Mouse (Mus musculus) intestine, postnatal 0 days (tissue): ENCODE data around the gene Rab3a. TPM values are rescaled to one million over a fixed set of nuclear protein-coding genes. Genes with fewer than 3 reads are reported as not detected.

ENCODE experiments used
- ATAC-seq: fragments of 200-750 bp; cut with Nextera tagmentation; 2 replicates; pipeline ENCODE4 v1.8.0; 2017; ENCODE audit warnings: mild to moderate bottlenecking, moderate TSS enrichment, moderate library complexity
- H3K27ac ChIP-seq: fragments of 300-500 bp; sonication (generic); 2 replicates; pipeline ENCODE4 v1.5.1; 2014; ENCODE audit warnings: mild to moderate bottlenecking, low read depth, low read length, moderate library complexity
- H3K27me3 ChIP-seq: fragments of 300-500 bp; sonication (generic); replicated peaks from 2 replicates; pipeline ENCODE4 v1.6.1; 2014; ENCODE audit warnings: low read length, mixed read lengths; ENCODE audit not compliant: control insufficient read depth, insufficient read depth
- H3K36me3 ChIP-seq: fragments of 300-500 bp; sonication (generic); 2 replicates; pipeline ENCODE4 v1.6.1; 2014; ENCODE audit warnings: mild to moderate bottlenecking, moderate library complexity; ENCODE audit not compliant: control insufficient read depth, insufficient read depth
- H3K4me1 ChIP-seq: fragments of 300-500 bp; sonication (generic); replicated peaks from 2 replicates; pipeline ENCODE4 v1.6.1; 2014; ENCODE audit warnings: antibody characterized with exemption, low read length, mixed read lengths; ENCODE audit not compliant: control insufficient read depth, insufficient read depth
- H3K4me2 ChIP-seq: fragments of 300-500 bp; sonication (generic); replicated peaks from 2 replicates; pipeline ENCODE4 v1.6.1; 2014; ENCODE audit warnings: low read depth, mild to moderate bottlenecking, moderate library complexity
- H3K4me3 ChIP-seq: fragments of 300-500 bp; sonication (generic); 2 replicates; pipeline ENCODE4 v1.5.1; 2014; ENCODE audit warnings: low read depth, low read length
- H3K9ac ChIP-seq: fragments of 300-500 bp; sonication (generic); 2 replicates; pipeline ENCODE4 v1.6.1; 2014; ENCODE audit warnings: mild to moderate bottlenecking, low read depth, low read length
- H3K9me3 ChIP-seq: fragments of 300-500 bp; sonication (generic); 2 replicates; pipeline ENCODE4 v1.6.1; 2016; ENCODE audit warnings: mixed run types; ENCODE audit not compliant: control insufficient read depth
- CTCF ChIP-seq: sonication (generic); IDR thresholded peaks from 2 replicates; pipeline ENCODE4 v1.5.1; 2016; ENCODE audit warnings: low read depth, mild to moderate bottlenecking, control low read depth, antibody characterized with exemption, moderate library complexity
- WGBS: fragments of 180-500 bp; shearing (Covaris S2); extraction: QIAGEN DNeasy Blood & Tissue Kit; methylation state at CpG from one replicate; pipeline ENCODE4 v1.1.7; 2014; 5-methylcytosine and 5-hydroxymethylcytosine counted together
- polyA plus RNA-seq: library from polyadenylated mRNA; unstranded; fragments of >200 nt; fragmentation: Nextera tagmentation; extraction: Ambion mirVana; gene quantifications from 2 replicates; pipeline ENCODE4 v1.2.1, GENCODE M21; 2015

The Rab3a gene
- polyA plus RNA-seq, 1 experiment from 2014 or later, result 18.8 TPM

DNA sequence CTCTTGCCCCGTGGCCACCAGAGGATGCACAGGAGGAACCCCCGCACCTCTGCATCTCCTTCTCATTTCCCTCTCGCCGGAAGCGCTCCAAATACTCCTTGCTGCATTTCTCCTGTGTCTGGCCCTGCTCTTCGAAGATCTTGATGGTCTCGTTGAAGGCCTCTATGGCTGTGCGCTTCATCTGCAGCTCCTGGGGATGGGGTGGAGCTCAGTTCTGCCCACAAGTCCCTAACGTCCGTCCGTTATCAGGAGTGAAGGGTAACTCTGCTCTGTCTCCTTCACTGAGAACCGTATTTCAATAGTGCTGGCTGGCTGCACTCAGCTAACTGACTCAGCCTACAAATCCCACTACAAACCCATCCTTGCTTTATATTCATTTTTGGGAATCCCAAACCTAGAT lies 15.4 kb downstream of the Rab3a start:
- H3K36me3 ChIP-seq, result peaks cover 55% of the 10 kb centered on the region

GRCm38 (mm10) chr8:70770748-70771147 lies 16.3 kb downstream of the Rab3a start:
- no peak overlapping the region for H3K9ac ChIP-seq
- H3K36me3 ChIP-seq, result peaks cover 55% of the 10 kb centered on the region
- WGBS, result 96% methylated on average over 13 of the region's 13 CpGs
- H3K27ac ChIP-seq, result no peak overlapping the region
- no peak overlapping the region for H3K4me2 ChIP-seq
- H3K4me1 ChIP-seq, result peaks cover 30% of the 10 kb centered on the region; the same call in 1 of the 2 replicates
- H3K4me3 ChIP-seq, result no peak overlapping the region
- no peak for ATAC-seq
- no peak for TF ChIP-seq CTCF
- no peaks in the 10 kb centered on the region for H3K9me3 ChIP-seq
- H3K27me3 ChIP-seq, result no peaks in the 10 kb centered on the region

More for the DNA sequence above, 15.4 kb downstream of the Rab3a start:
- H3K9ac ChIP-seq, result no peak overlapping the region
- WGBS, result 76% methylated on average over 12 of the region's 12 CpGs
- no peak overlapping the region for H3K4me3 ChIP-seq
- no peaks in the 10 kb centered on the region for H3K27me3 ChIP-seq
- no peak for TF ChIP-seq CTCF
- no peak for ATAC-seq
- peaks cover 23% of the 10 kb centered on the region; the same call in 1 of the 2 replicates for H3K4me1 ChIP-seq
- no peak overlapping the region for H3K4me2 ChIP-seq
- H3K27ac ChIP-seq, result no peak overlapping the region
- H3K9me3 ChIP-seq, result no peaks in the 10 kb centered on the region

DNA sequence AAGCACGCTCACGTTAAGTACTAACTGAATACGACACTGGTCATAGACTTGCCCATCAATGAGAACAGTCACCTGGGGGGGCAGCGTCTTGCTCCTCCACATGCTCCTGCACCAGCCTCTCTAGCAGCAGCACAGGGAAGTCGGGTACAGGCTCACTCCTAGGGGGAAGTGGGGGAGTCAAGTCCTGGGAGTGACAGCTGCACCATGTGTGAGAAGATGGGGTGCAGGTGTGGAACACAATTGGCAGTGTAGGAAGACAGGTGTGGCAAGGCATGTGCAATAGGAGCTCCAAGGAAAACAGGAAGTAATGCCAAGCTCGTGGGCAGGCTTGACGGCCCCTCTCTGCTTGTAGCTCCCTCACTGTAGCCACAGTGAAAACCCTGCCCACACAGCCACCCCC lies 16.7 kb downstream of the Rab3a start:
- TF ChIP-seq CTCF, result no peak
- Histone ChIP-seq H3K4me3 (no peak overlapping the region), H3K4me1 (peaks cover 32% of the 10 kb centered on the region; the same call in 1 of the 2 replicates), H3K27ac (no peak overlapping the region), H3K9me3 (no peaks in the 10 kb centered on the region), H3K27me3 (no peaks in the 10 kb centered on the region), H3K36me3 (peaks cover 55% of the 10 kb centered on the region), H3K9ac (no peak overlapping the region), H3K4me2 (no peak overlapping the region)
- 85% methylated on average over 7 of the region's 7 CpGs for WGBS
- ATAC-seq, result no peak

GRCm38 (mm10) chr8:70772075-70772474 lies 17.6 kb downstream of the Rab3a start:
- H3K4me2 ChIP-seq, result no peak overlapping the region
- TF ChIP-seq CTCF, result no peak

GRCm38 (mm10) chr8:70772890-70773289 lies 18.4 kb downstream of the Rab3a start:
- H3K36me3 ChIP-seq, result peaks cover 50% of the 10 kb centered on the region
- H3K9me3 ChIP-seq, result no peaks in the 10 kb centered on the region
- peak overlapping the region; percentile 76; the same call in 1 of the 2 replicates for H3K27ac ChIP-seq
- peaks cover 26% of the 10 kb centered on the region; the same call in 1 of the 2 replicates for H3K4me1 ChIP-seq
- H3K27me3 ChIP-seq, result no peaks in the 10 kb centered on the region
- H3K4me3 ChIP-seq, result no peak overlapping the region
- peak overlapping the region; percentile 53 for H3K4me2 ChIP-seq
- peak overlapping the region; percentile 17; the same call in 1 of the 2 replicates for H3K9ac ChIP-seq
- no peak for TF ChIP-seq CTCF
- no peak for ATAC-seq
- WGBS, result 39% methylated on average over 9 of the region's 9 CpGs

More at GRCm38 (mm10) chr8:70772075-70772474, 17.6 kb downstream of the Rab3a start:
- ATAC-seq, result no peak
- H3K27ac ChIP-seq, result no peak overlapping the region
- peaks cover 27% of the 10 kb centered on the region; the same call in 1 of the 2 replicates for H3K4me1 ChIP-seq
- 89% methylated on average over 13 of the region's 13 CpGs for WGBS
- H3K4me3 ChIP-seq, result no peak overlapping the region
- H3K36me3 ChIP-seq, result peaks cover 55% of the 10 kb centered on the region
- no peaks in the 10 kb centered on the region for H3K9me3 ChIP-seq
- H3K27me3 ChIP-seq, result no peaks in the 10 kb centered on the region
- H3K9ac ChIP-seq, result peak overlapping the region; percentile 17; the same call in 1 of the 2 replicates

DNA sequence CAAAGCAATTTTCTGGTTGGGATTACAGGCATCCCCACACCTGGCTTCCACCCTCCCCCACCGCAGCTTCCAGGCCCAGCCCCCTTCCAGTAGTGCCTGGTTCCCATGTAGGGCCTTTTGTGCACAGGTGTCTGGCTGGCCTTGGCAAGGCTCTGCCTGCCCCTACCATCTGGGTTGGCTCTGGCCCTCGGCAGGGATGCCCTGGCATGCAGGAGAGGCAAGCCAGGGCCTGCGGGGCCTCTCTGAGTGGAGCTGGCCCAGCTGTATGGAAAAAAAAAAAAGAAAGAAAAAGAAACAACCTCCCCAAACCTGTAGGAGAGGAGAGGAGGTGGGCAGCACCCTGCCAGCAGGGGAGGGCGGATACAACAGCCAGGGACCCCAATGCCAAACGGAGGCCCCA lies 18.9 kb downstream of the Rab3a start:
- Histone ChIP-seq H3K4me3 (0 out of 2 replicates have a peak overlapping the region, but pooled peaks have one; percentile 5), H3K27me3 (no peaks in the 10 kb centered on the region), H3K4me2 (peak overlapping the region; percentile 53), H3K9me3 (no peaks in the 10 kb centered on the region), H3K27ac (peak overlapping the region; percentile 76), H3K36me3 (peaks cover 46% of the 10 kb centered on the region), H3K4me1 (peaks cover 26% of the 10 kb centered on the region; the same call in 1 of the 2 replicates), H3K9ac (0 out of 2 replicates have a peak overlapping the region, but pooled peaks have one; percentile 96)
- ATAC-seq, result no peak
- TF ChIP-seq CTCF, result no peak
- 61% methylated on average over 5 of the region's 5 CpGs for WGBS
